Mouse (Mus musculus): ENCODE data around the gene Mrps14. TPM values are rescaled to one million over a fixed set of nuclear protein-coding genes. Genes with fewer than 3 reads are reported as not detected.
A peak's percentile ranks its signal among the peaks of the same experiment; 100 is the strongest.

The Mrps14 gene
- polyA plus RNA-seq (2012; rRNA removed) = 10.7 and 11.2 TPM in 2 replicates

- Histone ChIP-seq H3K27ac (ENCODE audit: insufficient read depth, low read depth, low read length) (peak within 1 kb of the TSS; percentile 7; the same call in 1 of the 2 replicates), H3K27me3 (ENCODE audit: control insufficient read depth, insufficient read depth, low read length) (no peaks in the 10 kb centered on the region), H3K4me3 (ENCODE audit: low read depth, low read length) (peak within 1 kb of the TSS; percentile 75), H3K4me1 (ENCODE audit: control insufficient read depth, insufficient read depth, insufficient read length, low read length) (peaks cover 3% of the 10 kb centered on the region; the same call in 1 of the 2 replicates), H3K36me3 (ENCODE audit: control insufficient read depth, insufficient read depth, low read length) (peaks cover 4% of the 10 kb centered on the region)
- 6% methylated on average over 31 of the region's 31 CpGs for WGBS
- TF ChIP-seq CTCF (IDR thresholded peaks at IDR 0.05; ENCODE audit: extremely low read depth, insufficient read length, insufficient replicate concordance, low read depth, low read length) (peak; percentile 80), POLR2A (IDR thresholded peaks at IDR 0.05; ENCODE audit: low read depth, low read length) (peak; percentile 64; the same call in 1 of the 2 replicates)
Observed at GRCm38 (mm10) chr1:160194529-160195336, at the start of gene Mrps14. Gene Mrps14 (plus strand): TSS chr1:160195215.

DNA sequence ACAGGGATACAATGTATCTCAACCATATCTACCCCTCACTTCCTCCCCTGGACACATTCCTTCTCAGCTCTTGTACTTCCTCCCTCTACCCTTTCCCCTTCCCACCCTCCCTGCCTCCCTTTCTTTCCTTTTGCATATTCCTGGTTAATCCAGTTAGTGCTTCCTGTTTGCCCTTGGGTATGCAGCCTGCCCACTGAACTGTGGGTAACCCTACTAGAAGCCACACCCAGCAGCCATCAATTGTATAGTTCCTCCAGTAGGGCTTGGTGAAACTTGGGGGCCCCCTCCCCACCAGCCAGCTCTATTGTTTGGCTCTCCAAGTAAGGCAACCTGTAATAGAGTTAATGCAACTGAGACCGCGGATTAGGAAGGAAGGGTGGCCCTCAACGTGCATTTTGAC lies 49.4 kb upstream of the Mrps14 start:
- H3K4me3 ChIP-seq (ENCODE audit: low read depth, low read length) = no peak overlapping the region
- no peak overlapping the region for H3K27ac ChIP-seq (ENCODE audit: insufficient read depth, low read depth, low read length)
- no peaks in the 10 kb centered on the region; the same call in 1 of the 2 replicates for H3K4me1 ChIP-seq (ENCODE audit: control insufficient read depth, insufficient read depth, insufficient read length, low read length)
- TF ChIP-seq CTCF (IDR thresholded peaks at IDR 0.05; ENCODE audit: extremely low read depth, insufficient read length, insufficient replicate concordance, low read depth, low read length) (no peak), POLR2A (IDR thresholded peaks at IDR 0.05; ENCODE audit: low read depth, low read length) (no peak)
- 60% methylated on average over 3 of the region's 3 CpGs for WGBS
- H3K27me3 ChIP-seq (ENCODE audit: control insufficient read depth, insufficient read depth, low read length) = no peaks in the 10 kb centered on the region
- no peaks in the 10 kb centered on the region for H3K36me3 ChIP-seq (ENCODE audit: control insufficient read depth, insufficient read depth, low read length)

DNA sequence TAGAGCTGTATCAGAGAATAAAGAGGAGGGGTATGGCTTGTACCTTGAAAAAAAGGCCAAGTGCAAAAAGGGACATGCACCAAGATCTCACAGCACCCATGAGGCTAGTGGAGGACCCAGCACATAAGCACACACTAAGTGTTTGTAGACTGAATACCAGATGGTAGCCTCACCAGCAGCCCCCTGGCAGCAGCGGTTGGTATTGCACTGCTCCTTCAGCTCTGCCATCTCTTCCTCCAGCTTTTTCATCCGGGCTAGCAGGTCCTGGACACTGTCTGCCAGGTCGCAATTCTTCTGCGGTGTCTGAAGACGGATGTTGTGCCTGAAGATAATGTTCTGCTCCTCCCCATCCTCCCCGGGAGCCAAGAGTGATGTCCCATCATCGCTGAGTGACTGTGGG lies 47.7 kb upstream of the Mrps14 start:
- TF ChIP-seq CTCF (IDR thresholded peaks at IDR 0.05; ENCODE audit: extremely low read depth, insufficient read length, insufficient replicate concordance, low read depth, low read length) (no peak), POLR2A (IDR thresholded peaks at IDR 0.05; ENCODE audit: low read depth, low read length) (no peak)
- H3K36me3 ChIP-seq (ENCODE audit: control insufficient read depth, insufficient read depth, low read length) = no peaks in the 10 kb centered on the region
- 80% methylated on average over 7 of the region's 7 CpGs for WGBS
- H3K27ac ChIP-seq (ENCODE audit: insufficient read depth, low read depth, low read length) = no peak overlapping the region
- no peaks in the 10 kb centered on the region; the same call in 1 of the 2 replicates for H3K4me1 ChIP-seq (ENCODE audit: control insufficient read depth, insufficient read depth, insufficient read length, low read length)
- H3K27me3 ChIP-seq (ENCODE audit: control insufficient read depth, insufficient read depth, low read length) = no peaks in the 10 kb centered on the region
- no peak overlapping the region for H3K4me3 ChIP-seq (ENCODE audit: low read depth, low read length)

DNA sequence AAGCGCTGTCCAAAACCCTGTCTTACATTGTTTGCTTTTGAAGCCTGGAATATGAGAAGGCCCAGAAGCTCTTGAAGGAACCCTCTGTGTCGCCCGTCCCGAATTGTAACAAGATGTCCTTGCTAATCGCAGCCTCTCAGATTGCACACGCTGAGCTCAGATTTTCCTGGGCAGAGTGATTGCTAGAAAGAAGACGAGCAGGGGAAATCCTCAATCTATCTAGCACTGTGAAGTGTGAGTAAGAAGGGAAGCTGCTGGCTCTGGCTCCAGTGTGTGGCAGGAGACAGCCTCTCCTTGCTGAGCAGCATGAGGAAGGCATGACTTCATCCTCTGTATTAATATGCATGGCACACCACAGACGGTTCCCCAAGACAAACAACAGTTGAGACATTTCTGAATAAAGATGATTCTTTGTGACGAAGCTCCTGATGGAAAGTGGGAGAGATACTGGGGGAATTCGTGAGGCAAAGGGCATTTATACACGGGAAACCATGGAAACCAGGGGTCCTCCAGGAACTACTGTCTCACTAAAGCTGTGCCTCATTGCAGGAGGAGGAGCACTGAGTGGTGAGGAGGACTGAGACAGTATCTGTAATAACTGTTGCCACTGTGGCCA lies 45.6 kb upstream of the Mrps14 start:
- H3K27ac ChIP-seq (ENCODE audit: insufficient read depth, low read depth, low read length) = no peak overlapping the region
- H3K4me3 ChIP-seq (ENCODE audit: low read depth, low read length) = no peak overlapping the region
- no peaks in the 10 kb centered on the region for H3K36me3 ChIP-seq (ENCODE audit: control insufficient read depth, insufficient read depth, low read length)
- H3K4me1 ChIP-seq (ENCODE audit: control insufficient read depth, insufficient read depth, insufficient read length, low read length) = no peaks in the 10 kb centered on the region; the same call in 1 of the 2 replicates
- 61% methylated on average over 11 of the region's 11 CpGs for WGBS
- no peaks in the 10 kb centered on the region for H3K27me3 ChIP-seq (ENCODE audit: control insufficient read depth, insufficient read depth, low read length)
- no peak for TF ChIP-seq POLR2A (IDR thresholded peaks at IDR 0.05; ENCODE audit: low read depth, low read length)
- TF ChIP-seq CTCF (IDR thresholded peaks at IDR 0.05; ENCODE audit: extremely low read depth, insufficient read length, insufficient replicate concordance, low read depth, low read length) = no peak

GRCm38 (mm10) chr1:160150726-160151125 lies 44.3 kb upstream of the Mrps14 start:
- Histone ChIP-seq H3K36me3 (ENCODE audit: control insufficient read depth, insufficient read depth, low read length) (no peaks in the 10 kb centered on the region), H3K27me3 (ENCODE audit: control insufficient read depth, insufficient read depth, low read length) (no peaks in the 10 kb centered on the region), H3K4me1 (ENCODE audit: control insufficient read depth, insufficient read depth, insufficient read length, low read length) (no peaks in the 10 kb centered on the region; the same call in 1 of the 2 replicates), H3K27ac (ENCODE audit: insufficient read depth, low read depth, low read length) (no peak overlapping the region), H3K4me3 (ENCODE audit: low read depth, low read length) (no peak overlapping the region)
- TF ChIP-seq POLR2A (IDR thresholded peaks at IDR 0.05; ENCODE audit: low read depth, low read length) = no peak
- TF ChIP-seq CTCF (IDR thresholded peaks at IDR 0.05; ENCODE audit: extremely low read depth, insufficient read length, insufficient replicate concordance, low read depth, low read length) = no peak
- 56% methylated on average over 3 of the region's 3 CpGs for WGBS

GRCm38 (mm10) chr1:160153480-160153879 lies 41.5 kb upstream of the Mrps14 start, which contains the start of gene Tnn:
Gene Tnn (minus strand): TSS chr1:160153580.
- no peaks in the 10 kb centered on the region for H3K4me1 ChIP-seq (ENCODE audit: control insufficient read depth, insufficient read depth, insufficient read length, low read length)
- no peaks in the 10 kb centered on the region for H3K27me3 ChIP-seq (ENCODE audit: control insufficient read depth, insufficient read depth, low read length)
- no peaks in the 10 kb centered on the region for H3K36me3 ChIP-seq (ENCODE audit: control insufficient read depth, insufficient read depth, low read length)
- H3K27ac ChIP-seq (ENCODE audit: insufficient read depth, low read depth, low read length) = no peak within 1 kb of the TSS
- TF ChIP-seq POLR2A (IDR thresholded peaks at IDR 0.05; ENCODE audit: low read depth, low read length) = no peak
- TF ChIP-seq CTCF (IDR thresholded peaks at IDR 0.05; ENCODE audit: extremely low read depth, insufficient read length, insufficient replicate concordance, low read depth, low read length) = no peak
- 53% methylated on average over 8 of the region's 8 CpGs for WGBS
- no peak within 1 kb of the TSS for H3K4me3 ChIP-seq (ENCODE audit: low read depth, low read length)

GRCm38 (mm10) chr1:160158190-160158589 lies 36.8 kb upstream of the Mrps14 start:
- Histone ChIP-seq H3K36me3 (ENCODE audit: control insufficient read depth, insufficient read depth, low read length) (no peaks in the 10 kb centered on the region), H3K4me1 (ENCODE audit: control insufficient read depth, insufficient read depth, insufficient read length, low read length) (no peaks in the 10 kb centered on the region), H3K27ac (ENCODE audit: insufficient read depth, low read depth, low read length) (no peak overlapping the region), H3K4me3 (ENCODE audit: low read depth, low read length) (no peak overlapping the region), H3K27me3 (ENCODE audit: control insufficient read depth, insufficient read depth, low read length) (no peaks in the 10 kb centered on the region)
- 91% methylated on average over 2 of the region's 2 CpGs for WGBS
- TF ChIP-seq CTCF (IDR thresholded peaks at IDR 0.05; ENCODE audit: extremely low read depth, insufficient read length, insufficient replicate concordance, low read depth, low read length) = no peak
- TF ChIP-seq POLR2A (IDR thresholded peaks at IDR 0.05; ENCODE audit: low read depth, low read length) = no peak
